Mouse (Mus musculus) 3134 (cell line): Measurements from ENCODE around the gene Mocs3.

Source experiments
- DNase-seq: peaks from one replicate; pipeline ENCODE4 v3.0.0-alpha.2; 2011; ENCODE audit warnings: low spot score; ENCODE audit not compliant: insufficient read length; ENCODE audit errors: extremely low read depth

The Mocs3 gene

GRCm38 (mm10) chr2:168238335-168238734 is 7.9 kb downstream of the Mocs3 start:
- DNase-seq = no peak

GRCm38 (mm10) chr2:168242841-168243240 is 12.4 kb downstream of the Mocs3 start:
- DNase-seq = no peak

DNA sequence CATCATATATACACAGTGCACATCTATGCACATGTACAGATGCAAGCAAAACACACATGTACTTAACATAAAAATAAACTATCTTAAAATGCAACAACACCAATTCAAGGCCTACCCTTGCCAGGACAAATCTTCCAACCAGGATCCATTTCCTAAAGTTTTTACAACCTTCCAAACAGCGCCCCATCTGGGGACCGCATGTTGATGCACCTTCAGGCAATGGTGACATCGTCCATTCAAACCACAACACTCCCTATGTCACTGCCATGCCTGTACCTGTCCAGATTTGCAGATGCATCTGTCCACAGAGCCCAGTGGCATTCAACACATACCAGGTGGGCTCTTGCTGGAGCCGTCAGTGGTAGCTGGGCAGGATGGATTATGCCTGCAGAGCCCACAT is 12.9 kb downstream of the Mocs3 start:
- DNase-seq = no peak

- DNase-seq = no peak
Observed at GRCm38 (mm10) chr2:168245571-168245970, 15.1 kb downstream of the Mocs3 start.

DNA sequence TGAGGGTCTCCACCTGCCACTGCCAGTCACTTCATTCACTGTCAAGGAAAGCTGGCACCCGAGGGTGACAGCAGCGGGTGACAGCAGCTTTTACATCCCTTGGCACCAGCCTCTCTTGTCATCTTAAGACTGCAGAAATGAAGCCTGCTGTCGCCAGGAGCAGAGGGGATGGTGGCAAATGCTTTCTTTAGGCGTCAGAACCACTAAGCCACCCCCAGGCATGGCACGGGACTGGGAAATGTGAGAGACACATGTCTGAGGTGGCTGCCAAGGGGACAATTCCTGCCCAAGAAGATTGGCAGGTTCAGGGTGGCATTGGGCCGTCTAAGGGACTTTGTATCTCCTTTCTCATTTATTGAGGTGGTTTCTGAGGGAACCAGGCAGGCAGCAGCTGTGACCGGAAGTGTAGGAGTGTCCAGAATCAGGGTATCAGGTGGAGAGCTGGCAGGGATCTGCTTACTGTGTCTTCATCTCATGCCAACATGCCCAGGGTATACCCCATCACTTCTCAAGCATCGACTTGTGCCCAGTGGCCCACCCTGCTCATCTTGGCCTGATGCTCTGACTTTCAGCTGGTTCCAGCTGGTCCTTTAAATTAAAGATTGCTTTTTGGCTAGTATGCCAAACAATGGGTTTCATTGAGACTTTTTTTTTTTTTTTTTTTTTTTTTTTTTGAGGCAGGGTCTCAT is 17.9 kb downstream of the Mocs3 start:
- no peak for DNase-seq

DNA sequence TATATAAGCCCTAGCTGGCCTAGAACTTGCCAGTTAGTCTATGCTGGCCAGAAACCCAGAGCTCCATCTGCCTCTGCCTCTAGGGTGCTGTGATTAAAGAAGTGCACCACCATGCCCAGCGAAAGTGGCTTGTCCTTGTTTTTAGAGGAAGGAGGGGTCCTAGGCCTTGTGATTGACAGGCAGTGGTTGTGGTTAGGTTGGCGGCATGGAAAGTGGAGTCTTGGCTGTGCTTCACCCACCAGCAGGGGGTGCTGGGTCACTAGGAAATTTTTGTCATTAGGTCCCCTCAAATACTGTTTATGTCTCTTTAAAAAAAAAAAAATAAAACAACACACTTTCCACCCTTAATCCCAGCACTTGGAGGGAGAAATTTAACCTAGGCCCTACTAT is 18.4 kb downstream of the Mocs3 start:
- peak; percentile 48 for DNase-seq

DNA sequence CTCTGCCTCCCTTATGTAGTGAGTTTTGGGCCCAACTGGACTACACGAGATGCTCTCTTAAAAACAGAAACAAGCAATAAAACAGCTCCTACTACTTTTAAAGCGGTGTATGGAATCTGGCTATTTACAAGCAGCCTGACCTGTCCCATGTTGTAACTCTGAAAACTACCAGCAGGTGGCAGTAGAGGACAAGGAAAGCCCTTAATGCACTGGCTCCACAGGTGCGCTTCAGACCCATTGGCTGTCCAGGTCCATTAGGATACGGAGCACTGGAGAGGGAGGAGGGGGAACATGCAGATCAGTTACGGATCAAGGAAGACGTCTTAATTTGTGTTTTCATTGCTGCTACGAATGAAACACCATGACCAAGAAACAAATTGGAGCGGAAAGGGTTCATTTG is 19.8 kb downstream of the Mocs3 start:
- peak; percentile 39 for DNase-seq

GRCm38 (mm10) chr2:168252639-168253292 is 22.3 kb downstream of the Mocs3 start:
- DNase-seq = peak; percentile 40

DNA sequence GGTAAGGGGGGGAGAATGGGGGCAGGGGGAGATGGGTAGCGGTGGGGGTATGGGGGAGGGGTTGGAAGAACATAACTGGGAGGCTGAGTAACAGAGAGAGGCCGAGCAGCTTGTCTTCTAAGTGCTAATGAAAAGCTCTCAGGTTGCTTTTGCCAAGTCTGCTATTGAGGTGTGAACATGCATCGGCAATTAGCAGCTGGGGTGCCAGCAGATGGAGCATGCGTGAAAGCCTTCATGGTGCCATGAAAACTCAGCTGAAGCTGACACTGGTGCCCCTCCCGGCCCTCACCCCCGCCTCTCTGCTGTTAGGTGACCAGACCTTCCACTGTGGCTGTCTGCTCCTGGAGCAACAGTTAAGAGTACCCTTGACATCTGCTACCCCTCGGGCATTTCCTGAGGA is 23.4 kb downstream of the Mocs3 start:
- DNase-seq = no peak

DNA sequence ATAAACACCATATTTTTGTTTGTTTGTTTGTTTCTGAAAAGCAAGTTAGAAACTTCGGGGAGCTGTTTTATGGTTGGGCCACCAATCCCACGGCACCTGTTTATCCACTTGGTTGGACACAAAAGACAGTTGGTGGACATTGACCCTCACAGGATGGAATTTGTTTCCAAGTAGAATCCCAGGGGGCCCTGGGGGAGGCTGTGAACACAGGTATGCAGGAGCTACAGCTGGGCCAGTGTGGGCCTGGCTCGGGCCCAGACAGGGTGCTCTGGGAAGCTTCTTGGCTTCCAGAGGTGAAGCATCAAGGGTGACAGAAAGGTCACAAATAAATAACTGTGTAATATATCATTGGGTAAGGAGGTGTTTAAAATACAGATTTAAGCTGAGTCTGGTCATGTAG is 26.1 kb downstream of the Mocs3 start:
- no peak for DNase-seq

DNA sequence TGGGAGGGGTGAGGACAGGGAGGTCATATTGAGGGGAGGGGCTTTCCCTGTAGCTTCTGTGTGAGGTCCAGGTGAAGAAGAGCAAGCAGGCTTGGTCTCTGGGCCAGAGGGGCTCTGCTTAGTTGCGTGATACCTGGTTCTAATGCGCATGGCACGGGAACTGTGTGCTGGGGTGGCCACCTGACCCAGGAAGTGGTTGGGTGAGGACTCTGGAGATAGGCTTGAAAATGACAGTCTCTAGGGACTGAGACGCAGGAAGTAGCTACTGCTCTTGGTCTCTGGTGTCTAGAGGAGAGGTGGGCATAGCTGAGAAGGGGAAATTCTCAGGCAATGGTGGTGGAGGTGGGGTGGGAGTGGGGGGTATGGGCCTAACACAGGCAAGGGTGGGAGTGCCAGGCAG is 26.8 kb downstream of the Mocs3 start:
- no peak for DNase-seq

DNA sequence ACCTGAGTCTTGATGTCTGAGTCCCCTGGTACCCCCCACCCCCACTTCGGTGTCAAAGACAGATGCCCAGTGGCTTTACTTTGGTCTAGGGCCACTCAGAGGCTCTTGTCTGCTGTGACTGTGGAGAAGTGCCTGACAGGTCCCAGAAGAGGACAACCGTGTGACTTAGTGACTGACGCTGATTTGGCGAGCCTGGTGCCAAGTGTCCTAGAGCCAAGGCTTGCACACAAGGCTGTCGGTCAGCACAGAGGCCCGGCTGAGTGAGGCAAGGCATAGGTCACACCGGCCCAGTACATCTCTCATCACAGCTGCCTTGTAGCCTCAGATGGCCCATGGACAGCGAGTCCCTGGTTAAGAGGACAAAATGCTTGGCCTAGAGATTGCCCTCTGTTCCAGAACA is 28.6 kb downstream of the Mocs3 start:
- no peak for DNase-seq

GRCm38 (mm10) chr2:168260124-168260523 is 29.7 kb downstream of the Mocs3 start:
- no peak for DNase-seq

GRCm38 (mm10) chr2:168260900-168261299 is 30.5 kb downstream of the Mocs3 start:
- DNase-seq = no peak

GRCm38 (mm10) chr2:168268033-168268432 is 37.6 kb downstream of the Mocs3 start:
- DNase-seq = no peak

DNA sequence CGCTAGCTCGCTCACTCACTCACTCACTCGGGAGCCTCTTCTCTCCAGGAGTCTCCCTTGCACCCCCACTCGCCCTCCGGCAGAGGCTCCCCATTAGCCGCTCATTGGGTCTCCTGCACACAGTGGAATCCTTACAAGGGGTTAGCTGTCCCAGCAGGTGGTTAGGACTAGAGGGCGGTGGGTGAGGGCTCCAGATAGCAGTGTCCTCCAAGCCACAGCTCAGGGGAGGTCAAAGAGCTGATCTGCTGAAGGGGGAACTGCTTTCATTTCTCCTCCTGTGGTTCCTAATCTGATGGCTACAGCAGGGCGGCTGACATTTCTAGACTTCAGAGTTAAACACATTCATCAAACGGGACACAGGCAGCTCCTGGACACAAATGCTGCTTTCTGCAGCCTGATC is 43.0 kb downstream of the Mocs3 start:
- DNase-seq = no peak

DNA sequence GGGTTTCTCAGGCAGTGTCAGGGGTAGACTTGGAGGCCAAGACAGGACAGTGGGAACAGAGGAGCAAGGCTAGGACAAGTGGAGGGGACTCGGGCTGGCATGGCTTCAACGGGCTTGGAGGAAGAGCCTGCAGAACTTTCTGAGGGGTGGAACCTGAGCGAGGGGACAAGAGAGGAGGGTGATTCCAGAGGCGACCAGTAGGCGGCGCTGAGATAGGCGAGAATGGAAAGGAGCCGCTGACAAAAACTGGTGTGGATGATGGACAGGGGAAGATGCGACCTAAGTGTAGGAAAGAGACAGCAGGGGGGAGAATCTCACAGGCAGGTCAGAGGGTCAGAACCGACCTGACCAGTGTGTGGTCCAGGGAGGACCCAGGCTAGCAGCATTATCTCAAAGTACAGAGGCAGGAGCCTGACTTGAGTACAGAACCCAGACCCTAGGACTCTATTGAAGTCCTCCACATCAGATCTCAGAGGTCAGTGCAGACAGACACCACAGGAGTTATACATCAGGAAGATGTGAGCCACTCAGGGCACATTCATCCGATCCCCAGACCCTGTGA is 44.0 kb downstream of the Mocs3 start:
- DNase-seq = no peak

GRCm38 (mm10) chr2:168280729-168281581 is 50.5 kb downstream of the Mocs3 start:
- no peak for DNase-seq

DNA sequence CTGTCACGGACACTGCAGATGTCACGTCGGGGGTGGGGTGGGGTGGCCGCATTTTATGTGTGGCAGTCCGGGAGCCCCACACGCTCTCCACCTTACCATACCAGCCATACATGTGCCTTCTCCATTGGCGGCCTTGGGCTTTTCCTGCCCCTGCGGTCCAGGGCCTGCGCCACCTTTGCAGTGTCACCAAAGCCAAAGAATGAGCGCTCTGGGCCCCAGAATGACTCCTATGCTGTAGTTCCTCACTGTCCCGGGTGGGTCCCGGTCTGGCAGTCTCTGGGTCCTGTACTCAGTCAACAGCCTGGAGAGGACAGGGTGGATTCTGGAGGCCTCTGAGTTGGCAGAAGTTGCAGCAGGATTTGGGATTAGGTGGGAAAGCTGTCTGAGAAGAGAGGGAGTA is 51.2 kb downstream of the Mocs3 start, which contains the start of gene Kcng1:
Gene Kcng1, minus strand, starts transcription at position 155 of the 400 bp plus-strand sequence.
- no peak for DNase-seq
